11 mouse cellular contexts compared by ENCODE assay signal in the genomic region with DNA sequence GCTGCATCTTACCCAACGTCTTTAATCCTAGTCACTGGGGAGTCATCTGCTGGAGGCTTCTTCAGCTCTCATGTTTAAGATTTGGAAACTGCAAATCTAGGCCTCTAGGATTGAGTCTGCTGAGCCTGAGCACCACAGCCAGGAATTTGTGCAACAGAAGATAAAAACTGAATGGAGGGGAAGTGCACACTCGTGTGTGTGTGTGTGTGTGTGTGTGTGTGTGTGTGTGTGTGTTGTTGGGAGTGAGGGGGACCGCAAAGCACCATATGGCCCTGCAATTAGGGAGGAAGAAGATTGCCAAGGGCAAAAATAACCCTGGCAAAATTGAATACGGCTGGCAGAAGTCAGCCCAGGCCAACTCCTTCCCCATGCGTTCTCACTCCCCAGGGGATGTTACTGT.
DNase-seq lines count a peak whose midpoint lies in the region; ATAC-seq and TF ChIP-seq lines count a peak whose summit lies in the region.
"Had no signal": no experiment of that assay in that cellular context is flagged by ENCODE, and none has a peak within 500 bp of the region (broad histone marks: within the 10 kb centered on the region; RNA-seq: fewer than 3 reads in every experiment).

No protein-coding gene starts in this region.

- no peak for TF ChIP-seq CTCF in forebrain, postnatal 0 days (IDR thresholded peaks at IDR 0.05; ENCODE audit: low read depth)

- no peak for DNase-seq in frontal cortex, postnatal 14 days (ENCODE audit: low spot score in 2 of 2)
- DNase-seq in midbrain, embryonic 14.5 days, result peak; percentile 41
- DNase-seq in midbrain, embryonic 11.5 days (ENCODE audit: low spot score, missing footprints), result no peak
- DNase-seq in cerebellum, adult 9-11 months, result peak; percentile 76
- DNase-seq in forebrain, postnatal 0 days, result peak; percentile 56
- DNase-seq in embryo, embryonic 10 days (ENCODE audit: low spot score), result no peak
- no peak for DNase-seq in adrenal gland, adult 8-10 months
- DNase-seq: kidney, adult 8-10 months had no signal

- peaks cover 33% of the 10 kb centered on the region for H3K4me1 ChIP-seq in midbrain, embryonic 14.5 days (ENCODE audit: control insufficient read depth, insufficient read depth, low read length)
- H3K4me1 ChIP-seq in midbrain, embryonic 11.5 days (ENCODE audit: control insufficient read depth, insufficient read depth, low read length), result peaks cover 20% of the 10 kb centered on the region
- H3K4me1 ChIP-seq in forebrain, postnatal 0 days (ENCODE audit: insufficient read depth), result peaks cover 12% of the 10 kb centered on the region
- H3K4me1 ChIP-seq: liver, embryonic 12.5 days had no signal

- peak; percentile 54 for ATAC-seq in frontal cortex, adult (ENCODE audit: low TSS enrichment)
- ATAC-seq in midbrain, embryonic 14.5 days (ENCODE audit: low FRiP score, low TSS enrichment), result 0 out of 2 replicates have a peak, but pooled peaks have one; percentile 34
- ATAC-seq in midbrain, embryonic 11.5 days (ENCODE audit: low FRiP score), result no peak
- peak; percentile 61; the same call in 1 of the 2 replicates for ATAC-seq in forebrain, postnatal 0 days
- ATAC-seq: liver, embryonic 12.5 days had no signal

- no peaks in the 10 kb centered on the region for H3K27me3 ChIP-seq in midbrain, embryonic 14.5 days (ENCODE audit: control insufficient read depth, insufficient read depth, low read length)
- no peaks in the 10 kb centered on the region for H3K27me3 ChIP-seq in midbrain, embryonic 11.5 days (ENCODE audit: control insufficient read depth, insufficient read depth, low read length)
- H3K27me3 ChIP-seq in forebrain, postnatal 0 days (ENCODE audit: insufficient read depth, low read length), result no peaks in the 10 kb centered on the region
- H3K27me3 ChIP-seq: liver, embryonic 12.5 days had no signal

- H3K9me3 ChIP-seq in midbrain, embryonic 14.5 days (ENCODE audit: control insufficient read depth, low read length), result no peaks in the 10 kb centered on the region
- H3K9me3 ChIP-seq in midbrain, embryonic 11.5 days (ENCODE audit: control insufficient read depth, low read length), result no peaks in the 10 kb centered on the region
- H3K9me3 ChIP-seq in forebrain, postnatal 0 days (ENCODE audit: low read length), result no peaks in the 10 kb centered on the region
- H3K9me3 ChIP-seq: liver, embryonic 12.5 days had no signal

- no peak overlapping the region for H3K9ac ChIP-seq in midbrain, embryonic 14.5 days (replicated peaks; ENCODE audit: low read length)
- H3K9ac ChIP-seq in midbrain, embryonic 11.5 days (ENCODE audit: low read length), result no peak overlapping the region
- H3K9ac ChIP-seq in forebrain, postnatal 0 days, result no peak overlapping the region
- H3K9ac ChIP-seq: liver, embryonic 12.5 days had no signal

- H3K36me3 ChIP-seq in midbrain, embryonic 14.5 days (ENCODE audit: control insufficient read depth, insufficient read depth, low read length), result no peaks in the 10 kb centered on the region
- H3K36me3 ChIP-seq in midbrain, embryonic 11.5 days (ENCODE audit: control insufficient read depth, insufficient read depth, low read length), result no peaks in the 10 kb centered on the region
- no peaks in the 10 kb centered on the region for H3K36me3 ChIP-seq in forebrain, postnatal 0 days (ENCODE audit: insufficient read depth)
- H3K36me3 ChIP-seq: liver, embryonic 12.5 days had no signal

- H3K27ac ChIP-seq in midbrain, embryonic 14.5 days (replicated peaks; ENCODE audit: low read depth, low read length), result no peak overlapping the region
- H3K27ac ChIP-seq in midbrain, embryonic 11.5 days (ENCODE audit: low read depth, low read length), result no peak overlapping the region
- H3K27ac ChIP-seq in forebrain, postnatal 0 days (ENCODE audit: low read depth, low read length), result no peak overlapping the region
- H3K27ac ChIP-seq: layer of hippocampus, adult 2 months; liver, embryonic 12.5 days had no signal

- WGBS in midbrain, embryonic 14.5 days, result 42% methylated on average over 5 of the region's 5 CpGs
- WGBS in midbrain, embryonic 11.5 days, result 79% methylated on average over 5 of the region's 5 CpGs
- 37% methylated on average over 5 of the region's 5 CpGs for WGBS in forebrain, postnatal 0 days

- no peak overlapping the region for H3K4me2 ChIP-seq in midbrain, embryonic 14.5 days (ENCODE audit: low read length)
- no peak overlapping the region for H3K4me2 ChIP-seq in midbrain, embryonic 11.5 days
- H3K4me2 ChIP-seq in forebrain, postnatal 0 days (ENCODE audit: low read depth), result no peak overlapping the region
- H3K4me2 ChIP-seq: liver, embryonic 12.5 days had no signal

- no peak overlapping the region for H3K4me3 ChIP-seq in midbrain, embryonic 14.5 days (replicated peaks; ENCODE audit: low read depth, low read length)
- H3K4me3 ChIP-seq in midbrain, embryonic 11.5 days (ENCODE audit: low read depth, low read length), result no peak overlapping the region
- H3K4me3 ChIP-seq in forebrain, postnatal 0 days (ENCODE audit: low read depth, low read length), result no peak overlapping the region
- H3K4me3 ChIP-seq: layer of hippocampus, adult 2 months; liver, embryonic 12.5 days had no signal

Comparison
In these comparisons a context has a peak if more than half of its experiments do, and no peak if none do; other contexts are left out.
1. DNase-seq: peak in midbrain, embryonic 14.5 days (single experiment), cerebellum, adult 9-11 months (single experiment) and forebrain, postnatal 0 days (single experiment); none in frontal cortex, postnatal 14 days (0 of 2), midbrain, embryonic 11.5 days (single experiment), embryo, embryonic 10 days (single experiment) and adrenal gland, adult 8-10 months (single experiment).